Mouse (Mus musculus): ENCODE data around the gene Ccnd2. TPM values are rescaled to one million over a fixed set of nuclear protein-coding genes. Genes with fewer than 3 reads are reported as not detected.

Gene Ccnd2
- polyA plus RNA-seq, 1 experiment, result 43.6 TPM

- Histone ChIP-seq H3K4me1 (ENCODE audit: control insufficient read depth, insufficient read depth, low read length) (peaks cover 7% of the 10 kb centered on the region), H3K4me3 (ENCODE audit: insufficient read depth, low read length) (no peak overlapping the region), H3K27ac (ENCODE audit: insufficient read depth, low read length) (no peak overlapping the region)
- no peak for TF ChIP-seq CTCF (IDR thresholded peaks at IDR 0.05; ENCODE audit: extremely low read depth, insufficient read depth, low read length)
These were observed 48.3 kb downstream of the Ccnd2 start for GRCm38 (mm10) chr6:127103506-127104275.

GRCm38 (mm10) chr6:127094565-127094964 is 57.4 kb downstream of the Ccnd2 start:
- no peak overlapping the region for H3K27ac ChIP-seq (ENCODE audit: insufficient read depth, low read length)
- no peaks in the 10 kb centered on the region for H3K4me1 ChIP-seq (ENCODE audit: control insufficient read depth, insufficient read depth, low read length)
- H3K4me3 ChIP-seq (ENCODE audit: insufficient read depth, low read length), result no peak overlapping the region
- TF ChIP-seq CTCF (IDR thresholded peaks at IDR 0.05; ENCODE audit: extremely low read depth, insufficient read depth, low read length) (peak; percentile 37; the same call in 1 of the 2 replicates), POLR2A (IDR thresholded peaks at IDR 0.05; ENCODE audit: extremely low read depth, insufficient read depth, low read length) (no peak)

- no peak overlapping the region for H3K27ac ChIP-seq (ENCODE audit: insufficient read depth, low read length)
- no peak for TF ChIP-seq POLR2A (IDR thresholded peaks at IDR 0.05; ENCODE audit: extremely low read depth, insufficient read depth, low read length)
- 0 out of 2 replicates have a peak, but pooled peaks have one; percentile 13 for TF ChIP-seq CTCF (IDR thresholded peaks at IDR 0.05; ENCODE audit: extremely low read depth, insufficient read depth, low read length)
- H3K4me3 ChIP-seq (ENCODE audit: insufficient read depth, low read length), result no peak overlapping the region
- H3K4me1 ChIP-seq (ENCODE audit: control insufficient read depth, insufficient read depth, low read length), result no peaks in the 10 kb centered on the region
These were observed 65.3 kb downstream of the Ccnd2 start for GRCm38 (mm10) chr6:127086739-127087138.

- no peaks in the 10 kb centered on the region for H3K4me1 ChIP-seq (ENCODE audit: control insufficient read depth, insufficient read depth, low read length)
- TF ChIP-seq CTCF (IDR thresholded peaks at IDR 0.05; ENCODE audit: extremely low read depth, insufficient read depth, low read length), result no peak
- TF ChIP-seq POLR2A (IDR thresholded peaks at IDR 0.05; ENCODE audit: extremely low read depth, insufficient read depth, low read length), result no peak
- no peak overlapping the region for H3K4me3 ChIP-seq (ENCODE audit: insufficient read depth, low read length)
- no peak overlapping the region for H3K27ac ChIP-seq (ENCODE audit: insufficient read depth, low read length)
These were observed 70.2 kb downstream of the Ccnd2 start for GRCm38 (mm10) chr6:127081820-127082219.

- Histone ChIP-seq H3K4me1 (ENCODE audit: control insufficient read depth, insufficient read depth, low read length) (no peaks in the 10 kb centered on the region), H3K27ac (ENCODE audit: insufficient read depth, low read length) (peak overlapping the region; percentile 51), H3K4me3 (ENCODE audit: insufficient read depth, low read length) (peak overlapping the region; percentile 58)
- TF ChIP-seq POLR2A (IDR thresholded peaks at IDR 0.05; ENCODE audit: extremely low read depth, insufficient read depth, low read length), result peak; percentile 76
- peak; percentile 57 for TF ChIP-seq CTCF (IDR thresholded peaks at IDR 0.05; ENCODE audit: extremely low read depth, insufficient read depth, low read length)
These were observed 71.9 kb downstream of the Ccnd2 start for GRCm38 (mm10) chr6:127079867-127080731.

Other genes with a start within 250 kb of the Ccnd2 start
- gene Dyrk4, start 230.4 kb downstream of the Ccnd2 start, polyA plus RNA-seq (2012; rRNA removed), result 0.17 and 0.25 TPM in 2 replicates
- 4.2 and 4.6 TPM in 2 replicates for gene Rad51ap1, start 212.6 kb downstream of the Ccnd2 start, polyA plus RNA-seq (2012; rRNA removed)
- gene D6Wsu163e, start 212.2 kb downstream of the Ccnd2 start, polyA plus RNA-seq (2012; rRNA removed), result 28.6 and 30.3 TPM in 2 replicates
- gene Fgf6, start 136.6 kb downstream of the Ccnd2 start, polyA plus RNA-seq (2012; rRNA removed), result not detected in 2 replicates
- 0.69 and 1.1 TPM in 2 replicates for gene Fgf23, start 79.3 kb downstream of the Ccnd2 start, polyA plus RNA-seq (2012; rRNA removed)
- 18.5 and 18.7 TPM in 2 replicates for gene Tigar, start 42.6 kb downstream of the Ccnd2 start, polyA plus RNA-seq (2012; rRNA removed)

All from cortical plate, adult 2 months (tissue).